Mouse (Mus musculus): ENCODE measurements at regions not wholly inside any gene's neighbourhood (a gene's known extent, or its start where the extent isn't known, plus 50 kb on each side); places are given as distances from the start of the nearest gene placed in this dataset.

DNA sequence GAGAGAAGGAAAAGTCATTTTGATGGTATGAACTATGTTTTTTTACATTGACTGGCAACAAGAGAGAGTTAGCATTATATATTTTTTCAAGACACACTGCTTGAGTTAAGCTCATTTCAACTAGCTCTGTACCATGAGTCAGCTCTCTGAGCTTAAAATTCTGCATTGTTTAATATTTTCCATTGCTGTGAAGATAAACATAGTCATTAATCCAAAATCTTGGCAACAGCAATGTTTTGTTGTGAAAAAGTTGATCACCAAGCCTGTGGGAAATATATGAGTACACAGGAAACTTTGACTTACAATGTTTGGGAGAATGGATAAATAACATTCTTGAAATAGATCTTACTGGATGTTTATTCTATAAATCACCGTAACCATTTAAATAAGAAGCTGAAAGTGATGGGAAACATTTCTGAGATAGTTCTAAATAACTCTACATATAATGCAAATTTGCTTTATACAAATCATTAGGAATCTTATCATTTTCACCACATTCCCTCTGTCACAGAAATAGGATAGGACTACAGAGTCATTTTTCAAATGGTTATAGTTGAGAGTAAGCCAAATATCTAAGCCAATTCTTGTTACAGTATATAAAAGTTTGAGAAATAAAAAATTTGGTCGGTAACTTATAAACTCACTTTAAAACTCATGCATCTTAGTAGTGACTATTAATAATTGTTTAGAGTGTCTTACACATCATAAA lies 290.2 kb upstream of the C030005K15Rik start:
- WGBS, result 91% methylated on average over 2 of the region's 2 CpGs

DNA sequence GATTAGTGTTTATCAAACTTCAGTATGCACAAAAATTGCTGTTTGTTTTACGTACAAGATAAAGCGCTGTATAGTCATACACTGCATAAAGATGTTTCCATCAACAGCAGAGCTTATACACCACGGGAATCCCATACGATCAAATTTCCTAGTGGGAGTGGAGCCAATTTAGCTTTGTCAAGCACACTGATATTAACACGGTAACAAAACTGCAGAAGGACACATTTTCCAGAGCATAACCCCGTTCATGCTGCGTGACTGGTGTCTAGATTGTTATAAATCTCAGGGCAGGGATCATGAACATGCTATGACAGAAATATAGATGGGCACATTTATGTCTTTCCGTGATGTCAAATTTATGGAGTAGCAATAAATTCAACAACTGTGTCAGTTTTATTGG lies 302.6 kb upstream of the C030005K15Rik start:
- no peaks in the 10 kb centered on the region for H3K9me3 ChIP-seq (ENCODE audit: control insufficient read depth, low read length)
- DNase-seq (ENCODE audit: low spot score, missing footprints) (no peak), ATAC-seq (ENCODE audit: low FRiP score) (no peak)
- 87% methylated on average over 8 of the region's 8 CpGs for WGBS
- no peak overlapping the region for H3K27ac ChIP-seq (ENCODE audit: low read depth, low read length)
- no peaks in the 10 kb centered on the region for H3K27me3 ChIP-seq (ENCODE audit: control insufficient read depth, insufficient read depth, low read length)
- no peaks in the 10 kb centered on the region for H3K4me1 ChIP-seq (ENCODE audit: control insufficient read depth, insufficient read depth, low read length)
- no peak overlapping the region for H3K4me2 ChIP-seq
- H3K4me3 ChIP-seq (ENCODE audit: low read depth, low read length), result no peak overlapping the region
- no peaks in the 10 kb centered on the region for H3K36me3 ChIP-seq (ENCODE audit: control insufficient read depth, insufficient read depth, low read length)
- H3K9ac ChIP-seq (ENCODE audit: low read length), result no peak overlapping the region

More for the DNA sequence above, 290.2 kb upstream of the C030005K15Rik start:
- ATAC-seq (ENCODE audit: low FRiP score) (no peak), DNase-seq (ENCODE audit: low spot score, missing footprints) (no peak)
- H3K4me1 ChIP-seq (ENCODE audit: control insufficient read depth, insufficient read depth, low read length), result no peaks in the 10 kb centered on the region
- no peak overlapping the region for H3K27ac ChIP-seq (ENCODE audit: low read depth, low read length)
- H3K9ac ChIP-seq (ENCODE audit: low read length), result no peak overlapping the region
- no peaks in the 10 kb centered on the region for H3K36me3 ChIP-seq (ENCODE audit: control insufficient read depth, insufficient read depth, low read length)
- no peaks in the 10 kb centered on the region for H3K9me3 ChIP-seq (ENCODE audit: control insufficient read depth, low read length)
- H3K4me2 ChIP-seq, result no peak overlapping the region
- no peaks in the 10 kb centered on the region for H3K27me3 ChIP-seq (ENCODE audit: control insufficient read depth, insufficient read depth, low read length)
- H3K4me3 ChIP-seq (ENCODE audit: low read depth, low read length), result no peak overlapping the region

DNA sequence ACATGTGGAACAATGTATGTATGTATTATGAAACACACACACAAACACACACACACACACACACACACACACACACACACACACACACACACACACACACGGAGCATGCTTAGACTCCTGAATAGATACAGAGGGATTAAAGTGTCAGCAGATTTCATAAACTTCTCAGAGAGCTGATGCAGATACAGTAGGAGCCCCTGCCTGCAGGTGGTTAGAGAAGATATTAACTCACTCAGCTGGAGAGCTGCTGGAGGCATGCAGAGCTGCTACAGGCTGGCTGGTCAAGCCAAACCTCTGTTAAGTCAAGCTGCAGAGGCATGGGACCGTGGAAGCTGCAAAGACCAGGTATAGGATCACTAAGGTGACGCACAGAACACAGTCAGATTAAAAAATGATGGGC lies 303.1 kb upstream of the C030005K15Rik start:
- Histone ChIP-seq H3K4me2 (no peak overlapping the region), H3K9ac (ENCODE audit: low read length) (no peak overlapping the region)
- 61% methylated on average over 3 of the region's 3 CpGs for WGBS

DNA sequence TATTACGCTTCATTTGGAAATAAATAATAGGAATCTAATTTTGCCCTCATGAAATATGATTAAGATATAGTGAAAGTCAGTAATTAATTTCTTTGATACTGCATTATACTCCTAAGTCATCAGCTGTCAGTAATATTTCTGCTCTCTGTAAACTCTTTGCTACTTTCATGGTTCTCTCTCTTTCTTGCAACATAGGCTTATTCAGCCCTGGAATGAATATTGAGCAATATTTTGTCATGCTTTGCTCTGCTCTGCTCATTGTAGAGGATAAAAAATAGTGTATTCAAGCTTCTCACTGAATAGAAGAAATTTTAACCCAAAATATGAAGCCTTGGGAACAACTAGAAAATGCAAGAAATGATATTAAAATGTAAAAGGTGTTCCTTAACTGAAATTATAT lies 306.1 kb upstream of the C030005K15Rik start:
- ATAC-seq (ENCODE audit: low FRiP score), result no peak

More for the DNA sequence above, 303.1 kb upstream of the C030005K15Rik start:
- H3K36me3 ChIP-seq (ENCODE audit: control insufficient read depth, insufficient read depth, low read length), result no peaks in the 10 kb centered on the region
- DNase-seq (ENCODE audit: low spot score, missing footprints) (no peak), ATAC-seq (ENCODE audit: low FRiP score) (no peak)
- no peak overlapping the region for H3K27ac ChIP-seq (ENCODE audit: low read depth, low read length)
- no peaks in the 10 kb centered on the region for H3K4me1 ChIP-seq (ENCODE audit: control insufficient read depth, insufficient read depth, low read length)
- H3K4me3 ChIP-seq (ENCODE audit: low read depth, low read length), result no peak overlapping the region
- H3K27me3 ChIP-seq (ENCODE audit: control insufficient read depth, insufficient read depth, low read length), result no peaks in the 10 kb centered on the region
- H3K9me3 ChIP-seq (ENCODE audit: control insufficient read depth, low read length), result no peaks in the 10 kb centered on the region

DNA sequence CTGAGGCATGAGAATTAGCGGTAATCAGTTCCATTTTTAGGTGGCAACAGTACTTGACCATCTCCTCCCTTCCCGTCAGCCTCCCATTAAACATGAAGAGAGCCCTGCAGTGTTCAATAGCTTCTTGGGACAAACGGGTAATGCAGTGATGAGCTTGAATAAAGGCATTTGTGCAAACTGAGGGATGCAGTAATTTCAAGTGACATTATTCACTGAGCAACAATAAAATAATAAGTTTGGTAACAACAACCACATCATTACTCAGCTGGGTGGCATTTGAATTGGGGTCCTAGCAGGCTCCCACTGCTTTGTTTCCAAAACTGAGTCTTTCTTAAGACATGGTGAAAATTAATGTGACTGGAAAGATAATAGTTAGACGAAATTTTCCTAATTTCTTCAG lies 315.2 kb upstream of the C030005K15Rik start:
- no peaks in the 10 kb centered on the region for H3K27me3 ChIP-seq (ENCODE audit: control insufficient read depth, insufficient read depth, low read length)
- 64% methylated on average over 4 of the region's 4 CpGs for WGBS
- H3K4me2 ChIP-seq, result no peak overlapping the region
- no peaks in the 10 kb centered on the region for H3K9me3 ChIP-seq (ENCODE audit: control insufficient read depth, low read length)
- no peaks in the 10 kb centered on the region for H3K4me1 ChIP-seq (ENCODE audit: control insufficient read depth, insufficient read depth, low read length)
- DNase-seq (ENCODE audit: low spot score, missing footprints), result no peak
- H3K9ac ChIP-seq (ENCODE audit: low read length), result no peak overlapping the region
- no peaks in the 10 kb centered on the region for H3K36me3 ChIP-seq (ENCODE audit: control insufficient read depth, insufficient read depth, low read length)
- no peak for ATAC-seq (ENCODE audit: low FRiP score)
- no peak overlapping the region for H3K4me3 ChIP-seq (ENCODE audit: low read depth, low read length)
- no peak overlapping the region for H3K27ac ChIP-seq (ENCODE audit: low read depth, low read length)

More for the DNA sequence above, 306.1 kb upstream of the C030005K15Rik start:
- Histone ChIP-seq H3K9ac (ENCODE audit: low read length) (no peak overlapping the region), H3K27me3 (ENCODE audit: control insufficient read depth, insufficient read depth, low read length) (no peaks in the 10 kb centered on the region), H3K4me2 (no peak overlapping the region), H3K27ac (ENCODE audit: low read depth, low read length) (no peak overlapping the region), H3K4me1 (ENCODE audit: control insufficient read depth, insufficient read depth, low read length) (no peaks in the 10 kb centered on the region), H3K9me3 (ENCODE audit: control insufficient read depth, low read length) (no peaks in the 10 kb centered on the region), H3K36me3 (ENCODE audit: control insufficient read depth, insufficient read depth, low read length) (no peaks in the 10 kb centered on the region), H3K4me3 (ENCODE audit: low read depth, low read length) (no peak overlapping the region)
- no peak for DNase-seq (ENCODE audit: low spot score, missing footprints)
- 96% methylated on average over 1 of the region's 1 CpGs for WGBS

DNA sequence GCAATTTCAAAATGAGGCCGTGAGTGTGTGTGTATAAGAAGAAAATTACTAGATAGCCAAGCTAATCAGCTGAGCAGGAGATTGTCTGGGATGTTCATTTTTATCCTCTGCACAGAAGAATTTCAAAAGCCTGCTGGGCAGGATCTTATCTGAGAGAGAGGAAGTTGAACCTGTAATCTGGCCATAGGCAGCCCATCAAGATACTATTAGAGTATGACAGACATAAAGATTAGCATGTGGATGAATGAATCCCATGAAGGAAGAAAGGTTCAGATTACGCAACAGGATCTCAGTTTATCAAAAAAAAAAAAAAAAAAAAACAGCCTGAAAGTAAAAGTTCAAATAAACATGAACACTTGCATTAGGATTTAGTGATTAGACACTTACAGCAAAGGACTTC lies 317.3 kb upstream of the C030005K15Rik start:
- 84% methylated on average over 2 of the region's 2 CpGs for WGBS
- no peaks in the 10 kb centered on the region for H3K9me3 ChIP-seq (ENCODE audit: control insufficient read depth, low read length)

DNA sequence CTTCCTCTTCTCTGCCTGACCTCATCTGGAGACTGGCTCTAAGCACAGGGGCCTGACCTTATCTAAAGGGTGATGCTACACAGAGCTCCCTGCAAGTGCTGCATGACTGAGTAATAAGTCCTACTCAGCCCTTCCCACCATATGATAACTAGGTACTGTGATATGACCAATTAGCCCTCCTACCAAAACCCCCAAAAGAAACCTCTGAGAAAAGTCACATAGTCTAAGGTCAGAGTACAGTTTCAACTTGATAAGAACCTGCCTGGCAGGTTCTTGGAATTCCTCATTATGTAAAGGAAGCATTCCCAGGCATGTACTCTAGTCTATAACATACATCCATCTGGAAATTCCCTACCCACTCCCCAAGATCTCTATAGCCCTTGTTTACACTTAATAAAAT lies 318.0 kb upstream of the C030005K15Rik start:
- H3K27me3 ChIP-seq (ENCODE audit: control insufficient read depth, insufficient read depth, low read length), result no peaks in the 10 kb centered on the region
- no peaks in the 10 kb centered on the region for H3K4me1 ChIP-seq (ENCODE audit: control insufficient read depth, insufficient read depth, low read length)
- no peak overlapping the region for H3K27ac ChIP-seq (ENCODE audit: low read depth, low read length)
- H3K4me3 ChIP-seq (ENCODE audit: low read depth, low read length), result no peak overlapping the region
- no peak overlapping the region for H3K9ac ChIP-seq (ENCODE audit: low read length)
- H3K36me3 ChIP-seq (ENCODE audit: control insufficient read depth, insufficient read depth, low read length), result no peaks in the 10 kb centered on the region
- no peak overlapping the region for H3K4me2 ChIP-seq
- DNase-seq (ENCODE audit: low spot score, missing footprints) (no peak), ATAC-seq (ENCODE audit: low FRiP score) (no peak)
- no peaks in the 10 kb centered on the region for H3K9me3 ChIP-seq (ENCODE audit: control insufficient read depth, low read length)

More for the DNA sequence above, 317.3 kb upstream of the C030005K15Rik start:
- ATAC-seq (ENCODE audit: low FRiP score), result no peak
- no peaks in the 10 kb centered on the region for H3K27me3 ChIP-seq (ENCODE audit: control insufficient read depth, insufficient read depth, low read length)
- H3K4me1 ChIP-seq (ENCODE audit: control insufficient read depth, insufficient read depth, low read length), result no peaks in the 10 kb centered on the region
- H3K4me2 ChIP-seq, result no peak overlapping the region
- no peaks in the 10 kb centered on the region for H3K36me3 ChIP-seq (ENCODE audit: control insufficient read depth, insufficient read depth, low read length)
- no peak overlapping the region for H3K27ac ChIP-seq (ENCODE audit: low read depth, low read length)
- H3K4me3 ChIP-seq (ENCODE audit: low read depth, low read length), result no peak overlapping the region
- no peak overlapping the region for H3K9ac ChIP-seq (ENCODE audit: low read length)
- DNase-seq (ENCODE audit: low spot score, missing footprints), result no peak

DNA sequence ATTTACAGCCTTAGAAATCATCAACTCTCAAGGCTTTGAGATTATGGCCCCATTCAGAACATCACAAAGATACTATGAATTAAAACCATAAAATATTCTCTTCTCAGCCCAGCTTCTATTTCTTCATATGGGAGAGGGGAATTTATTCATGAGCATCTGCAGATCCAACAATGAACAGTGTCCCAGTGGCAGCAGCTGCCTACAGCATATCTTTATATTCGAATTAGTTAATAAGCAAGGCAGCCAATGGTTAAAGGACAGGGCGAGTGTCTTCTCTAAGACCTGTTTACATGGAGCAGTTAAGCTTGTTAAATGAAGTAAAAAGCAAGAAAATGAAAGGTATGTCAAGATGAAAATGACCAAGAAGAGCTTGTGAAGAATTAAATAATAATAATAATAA lies 346.9 kb upstream of the C030005K15Rik start:
- ATAC-seq (ENCODE audit: low FRiP score) (peak; percentile 58; the same call in 1 of the 2 replicates), DNase-seq (ENCODE audit: low spot score, missing footprints) (peak; percentile 47)
- H3K27ac ChIP-seq (ENCODE audit: low read depth, low read length), result no peak overlapping the region
- no peaks in the 10 kb centered on the region for H3K9me3 ChIP-seq (ENCODE audit: control insufficient read depth, low read length)
- no peaks in the 10 kb centered on the region for H3K36me3 ChIP-seq (ENCODE audit: control insufficient read depth, insufficient read depth, low read length)
- H3K9ac ChIP-seq (ENCODE audit: low read length), result no peak overlapping the region
- H3K4me1 ChIP-seq (ENCODE audit: control insufficient read depth, insufficient read depth, low read length), result no peaks in the 10 kb centered on the region
- WGBS, result 78% methylated on average over 2 of the region's 2 CpGs
- H3K27me3 ChIP-seq (ENCODE audit: control insufficient read depth, insufficient read depth, low read length), result no peaks in the 10 kb centered on the region
- H3K4me3 ChIP-seq (ENCODE audit: low read depth, low read length), result no peak overlapping the region
- H3K4me2 ChIP-seq, result no peak overlapping the region

DNA sequence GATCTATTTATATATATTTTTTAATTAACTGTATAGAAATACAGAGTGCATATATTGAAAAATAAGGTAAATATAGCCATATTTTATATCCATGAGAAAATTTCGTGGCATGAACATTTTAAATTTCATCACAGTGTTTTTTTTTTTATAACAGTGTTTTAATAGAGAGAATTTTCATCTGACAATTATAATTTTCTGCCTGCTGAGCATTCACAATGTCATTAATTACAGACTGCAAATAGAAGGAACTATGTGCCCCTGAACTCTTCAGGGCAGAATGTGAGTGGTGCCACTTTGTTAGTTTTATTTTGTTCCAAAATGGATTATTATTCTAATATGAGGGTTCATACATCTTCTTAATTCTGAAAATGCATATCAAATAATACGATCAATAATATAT lies 358.3 kb upstream of the C030005K15Rik start:
- no peaks in the 10 kb centered on the region for H3K27me3 ChIP-seq (ENCODE audit: control insufficient read depth, insufficient read depth, low read length)
- no peak overlapping the region for H3K27ac ChIP-seq (ENCODE audit: low read depth, low read length)
- no peaks in the 10 kb centered on the region for H3K36me3 ChIP-seq (ENCODE audit: control insufficient read depth, insufficient read depth, low read length)
- no peak overlapping the region for H3K4me2 ChIP-seq
- H3K4me3 ChIP-seq (ENCODE audit: low read depth, low read length), result no peak overlapping the region
- DNase-seq (ENCODE audit: low spot score, missing footprints) (no peak), ATAC-seq (ENCODE audit: low FRiP score) (no peak)
- 70% methylated on average over 2 of the region's 2 CpGs for WGBS
- H3K9ac ChIP-seq (ENCODE audit: low read length), result no peak overlapping the region
- no peaks in the 10 kb centered on the region for H3K4me1 ChIP-seq (ENCODE audit: control insufficient read depth, insufficient read depth, low read length)
- H3K9me3 ChIP-seq (ENCODE audit: control insufficient read depth, low read length), result no peaks in the 10 kb centered on the region
